Mouse (Mus musculus) testis, adult 2 months (tissue): ENCODE measurements around the gene Olfr1135.

Experiments
- CTCF ChIP-seq: fragments of 200-500 bp; IDR thresholded peaks from 2 replicates; pipeline ENCODE4 v1.5.1; 2012; ENCODE audit warnings: low read depth, mild to moderate bottlenecking, inconsistent platforms, low read length, moderate library complexity; ENCODE audit not compliant: control insufficient read depth, insufficient read depth, insufficient replicate concordance
- POLR2A ChIP-seq: fragments of 200-500 bp; IDR thresholded peaks from 2 replicates; pipeline ENCODE4 v1.6.1; 2012; ENCODE audit warnings: low read depth, mild to moderate bottlenecking, inconsistent platforms, low read length, moderate library complexity; ENCODE audit not compliant: control insufficient read depth

GRCm38 (mm10) chr2:87658360-87658759 is 15.1 kb downstream of the Olfr1135 start, which contains the start of gene Olfr1134:
- TF ChIP-seq CTCF: no peak
- no peak for TF ChIP-seq POLR2A
